In genomic region chr19:23143541-23143940, GRCm38 (mm10) we compare ENCODE assay signal across 9 mouse cellular contexts. TPM values are rescaled to one million over a fixed set of nuclear protein-coding genes. Genes with fewer than 3 reads are reported as not detected.
DNase-seq lines count a peak whose midpoint lies in the region; ATAC-seq and TF ChIP-seq lines count a peak whose summit lies in the region.
"Had no signal": no experiment of that assay in that cellular context is flagged by ENCODE, and none has a peak within 500 bp of the region (broad histone marks: within the 10 kb centered on the region; RNA-seq: fewer than 3 reads in every experiment).

No protein-coding gene starts in this region.

- peak; percentile 56 to 64 for DNase-seq in cerebellum, postnatal 25 days
- DNase-seq in cerebellum, adult 11 months = no peak
- no peak for DNase-seq in lung, postnatal 0 days (ENCODE audit: low spot score)
- no peak for DNase-seq in lung, postnatal 25 days (ENCODE audit: low spot score)
- DNase-seq in heart, postnatal 10 days = peak; percentile 54 to 57
- peak; percentile 34 for DNase-seq in liver, postnatal 0 days
- DNase-seq in layer of hippocampus, adult 9-11 months = no peak
- no peak for DNase-seq in spleen, adult 18-20 months

- H3K27me3 ChIP-seq in lung, postnatal 0 days (replicated peaks; ENCODE audit: insufficient read depth, low read length) = no peaks in the 10 kb centered on the region
- H3K27me3 ChIP-seq in liver, postnatal 0 days (ENCODE audit: insufficient read depth, low read length) = no peaks in the 10 kb centered on the region
- H3K27me3 ChIP-seq: CH12.LX had no signal

- H3K4me3 ChIP-seq in lung, postnatal 0 days (ENCODE audit: low read depth, low read length) = peak overlapping the region; percentile 97
- H3K4me3 ChIP-seq in liver, postnatal 0 days (ENCODE audit: low read depth, low read length) = peak overlapping the region; percentile 84

- H3K9ac ChIP-seq in lung, postnatal 0 days (replicated peaks; ENCODE audit: low read depth) = peak overlapping the region; percentile 100
- peak overlapping the region; percentile 97 for H3K9ac ChIP-seq in liver, postnatal 0 days (replicated peaks)

- 58% methylated on average over 8 of the region's 8 CpGs for WGBS in lung, postnatal 0 days
- 75% methylated on average over 8 of the region's 8 CpGs for WGBS in liver, postnatal 0 days (ENCODE audit: insufficient replicate concordance)

- H3K4me1 ChIP-seq in lung, postnatal 0 days (ENCODE audit: insufficient read depth, low read depth, low read length) = peaks cover 21% of the 10 kb centered on the region; the same call in 1 of the 2 replicates
- peaks cover 26% of the 10 kb centered on the region for H3K4me1 ChIP-seq in liver, postnatal 0 days (ENCODE audit: insufficient read depth)

- H3K36me3 ChIP-seq in lung, postnatal 0 days (ENCODE audit: insufficient read depth, low read length) = peaks cover 3% of the 10 kb centered on the region; the same call in 1 of the 2 replicates
- 0 out of 2 replicates have a peak, but pooled peaks cover 3% of the 10 kb centered on the region for H3K36me3 ChIP-seq in liver, postnatal 0 days (replicated peaks; ENCODE audit: insufficient read depth, low read length)

- intact Hi-C loops in heart, postnatal 10 days (cut with DNase I) = loop anchor here (5.0 kb wide), 1 partner anchor 84 kb away; no protein-coding TSS in a partner anchor

- ATAC-seq in lung, postnatal 0 days = no peak
- no peak for ATAC-seq in liver, postnatal 0 days

- peak overlapping the region; percentile 87 for H3K4me2 ChIP-seq in lung, postnatal 0 days (replicated peaks; ENCODE audit: low read depth, low read length)
- peak overlapping the region; percentile 95 for H3K4me2 ChIP-seq in liver, postnatal 0 days (ENCODE audit: low read depth, low read length)

- peak overlapping the region; percentile 100 for H3K27ac ChIP-seq in lung, postnatal 0 days (ENCODE audit: low read length)
- H3K27ac ChIP-seq in liver, postnatal 0 days (ENCODE audit: low read depth) = no peak overlapping the region

- no peaks in the 10 kb centered on the region for H3K9me3 ChIP-seq in lung, postnatal 0 days (ENCODE audit: low read length)
- no peaks in the 10 kb centered on the region for H3K9me3 ChIP-seq in liver, postnatal 0 days (ENCODE audit: low read length)

- no peak for TF ChIP-seq EP300 in lung, postnatal 0 days (IDR thresholded peaks at IDR 0.05)
- TF ChIP-seq EP300 in liver, postnatal 0 days (IDR thresholded peaks at IDR 0.05; ENCODE audit: low read depth) = no peak

- no peak for TF ChIP-seq CTCF in lung, postnatal 0 days (IDR thresholded peaks at IDR 0.05)
- TF ChIP-seq CTCF in liver, postnatal 0 days (IDR thresholded peaks at IDR 0.05; ENCODE audit: low read depth) = no peak

RNA-seq across cellular contexts. Expression of gene Klf9, which starts 2.5 kb away (rescaled TPM):
- polyA plus RNA-seq in lung, postnatal 0 days (2015; fragmentation: Nextera tagmentation; extraction: Ambion mirVana) = 28.8 and 46.2 TPM in 2 replicates
- total RNA-seq in heart, postnatal 10 days (2021) = 100 to 1,000 TPM in 1 of 2 experiments, 10 to 100 TPM in 1; 67.7 to 119 TPM
- polyA plus RNA-seq in liver, postnatal 0 days (2015; fragmentation: Nextera tagmentation; extraction: Ambion mirVana) = 12.6 and 17.2 TPM in 2 replicates
- total RNA-seq: CH12.LX had no signal

Comparison
In these comparisons a context has a peak if more than half of its experiments do, and no peak if none do; other contexts are left out.
1. DNase-seq: peak in cerebellum, postnatal 25 days (2 of 2), heart, postnatal 10 days (2 of 2) and liver, postnatal 0 days (single experiment); none in cerebellum, adult 11 months (single experiment), lung, postnatal 0 days (single experiment), lung, postnatal 25 days (single experiment), layer of hippocampus, adult 9-11 months (single experiment) and spleen, adult 18-20 months (0 of 2).